Mouse (Mus musculus) hindbrain, embryonic 13.5 days (tissue): ENCODE results near the gene Nmnat2. TPM values are rescaled to one million over a fixed set of nuclear protein-coding genes. Genes with fewer than 3 reads are reported as not detected.
A peak's percentile ranks its signal among the peaks of the same experiment; 100 is the strongest.
"Not testable (repeated sequence)": the region's sequence is repeated elsewhere in the genome, so short reads cannot be mapped to it uniquely, and the experiment has no call there.

Experiments used
- ATAC-seq: fragments of 200-750 bp; cut with Nextera tagmentation; 2 replicates; pipeline ENCODE4 v1.8.0; 2017; ENCODE audit warnings: moderate TSS enrichment; ENCODE audit not compliant: low FRiP score
- H3K27ac ChIP-seq: fragments of 300-500 bp; sonication (generic); 2 replicates; pipeline ENCODE4 v1.5.1; 2015; ENCODE audit warnings: inconsistent platforms, mild to moderate bottlenecking, moderate library complexity
- H3K27me3 ChIP-seq: fragments of 300-500 bp; sonication (generic); 2 replicates; pipeline ENCODE4 v1.6.1; 2015; ENCODE audit warnings: mild to moderate bottlenecking, inconsistent platforms
- H3K36me3 ChIP-seq: fragments of 300-500 bp; sonication (generic); 2 replicates; pipeline ENCODE4 v1.6.1; 2015; ENCODE audit warnings: mild to moderate bottlenecking, inconsistent platforms
- H3K4me1 ChIP-seq: fragments of 300-500 bp; sonication (generic); replicated peaks from 2 replicates; pipeline ENCODE4 v1.6.1; 2015; ENCODE audit warnings: inconsistent platforms
- H3K4me2 ChIP-seq: fragments of 300-500 bp; sonication (generic); 2 replicates; pipeline ENCODE4 v1.6.1; 2015; ENCODE audit warnings: inconsistent platforms, mild to moderate bottlenecking, moderate library complexity
- H3K4me3 ChIP-seq: fragments of 300-500 bp; sonication (generic); 2 replicates; pipeline ENCODE4 v1.5.1; 2015; ENCODE audit warnings: mild to moderate bottlenecking, inconsistent platforms
- H3K9ac ChIP-seq: fragments of 300-500 bp; sonication (generic); 2 replicates; pipeline ENCODE4 v1.6.1; 2015; ENCODE audit warnings: mild to moderate bottlenecking, inconsistent platforms
- H3K9me3 ChIP-seq: fragments of 300-500 bp; sonication (generic); 2 replicates; pipeline ENCODE4 v1.6.1; 2016; ENCODE audit warnings: inconsistent platforms
- WGBS: fragments of 180-500 bp; shearing (Covaris S2); methylation state at CpG from one replicate; pipeline ENCODE4 v1.1.7; 2015; 5-methylcytosine and 5-hydroxymethylcytosine counted together
- polyA plus RNA-seq: library from polyadenylated mRNA; unstranded; fragments of >200 nt; fragmentation: Nextera tagmentation; extraction: Ambion mirVana; gene quantifications from 2 replicates; pipeline ENCODE4 v1.2.1, GENCODE M21; 2015

Nmnat2 gene
- polyA plus RNA-seq, 1 experiment from 2014 or later: 68.0 TPM

- Histone ChIP-seq H3K27me3 (peaks cover 45% of the 10 kb centered on the region), H3K27ac (no peak overlapping the region), H3K36me3 (peaks cover 7% of the 10 kb centered on the region), H3K4me2 (no peak overlapping the region), H3K9me3 (no peaks in the 10 kb centered on the region), H3K4me1 (peaks cover 46% of the 10 kb centered on the region), H3K4me3 (no peak overlapping the region), H3K9ac (no peak overlapping the region)
- 54% methylated on average over 12 of the region's 12 CpGs for WGBS
- no peak for ATAC-seq
These were observed 117.2 kb downstream of the Nmnat2 start for GRCm38 (mm10) chr1:153071995-153072394.

GRCm38 (mm10) chr1:153072711-153073110 is 117.9 kb downstream of the Nmnat2 start:
- ATAC-seq: no peak
- H3K4me2 ChIP-seq: no peak overlapping the region
- no peak overlapping the region for H3K27ac ChIP-seq
- H3K4me3 ChIP-seq: no peak overlapping the region
- H3K36me3 ChIP-seq: peaks cover 10% of the 10 kb centered on the region
- no peaks in the 10 kb centered on the region for H3K9me3 ChIP-seq
- no peak overlapping the region for H3K9ac ChIP-seq
- peaks cover 46% of the 10 kb centered on the region for H3K4me1 ChIP-seq
- WGBS: 51% methylated on average over 10 of the region's 10 CpGs
- peaks cover 52% of the 10 kb centered on the region for H3K27me3 ChIP-seq

- peaks cover 10% of the 10 kb centered on the region for H3K36me3 ChIP-seq
- no peak overlapping the region for H3K4me3 ChIP-seq
- H3K9me3 ChIP-seq: no peaks in the 10 kb centered on the region
- 25% methylated on average over 9 of the region's 9 CpGs for WGBS
- H3K4me2 ChIP-seq: no peak overlapping the region
- peaks cover 46% of the 10 kb centered on the region for H3K4me1 ChIP-seq
- H3K27ac ChIP-seq: no peak overlapping the region
- H3K27me3 ChIP-seq: peaks cover 52% of the 10 kb centered on the region
- H3K9ac ChIP-seq: no peak overlapping the region
- ATAC-seq: no peak
These were observed 118.6 kb downstream of the Nmnat2 start for GRCm38 (mm10) chr1:153073441-153073840.

- ATAC-seq: no peak
- Histone ChIP-seq H3K27ac (peak overlapping the region; percentile 31; the same call in 1 of the 2 replicates), H3K27me3 (peaks cover 51% of the 10 kb centered on the region), H3K4me3 (no peak overlapping the region), H3K9ac (no peak overlapping the region), H3K36me3 (peaks cover 10% of the 10 kb centered on the region), H3K4me1 (peaks cover 46% of the 10 kb centered on the region), H3K9me3 (no peaks in the 10 kb centered on the region), H3K4me2 (no peak overlapping the region)
- WGBS: 69% methylated on average over 3 of the region's 3 CpGs
These were observed 120.4 kb downstream of the Nmnat2 start for GRCm38 (mm10) chr1:153075087-153075736.

GRCm38 (mm10) chr1:153075955-153076354 is 121.2 kb downstream of the Nmnat2 start:
- Histone ChIP-seq H3K9ac (no peak overlapping the region), H3K27ac (no peak overlapping the region), H3K27me3 (peaks cover 44% of the 10 kb centered on the region), H3K9me3 (no peaks in the 10 kb centered on the region), H3K4me1 (peaks cover 46% of the 10 kb centered on the region), H3K4me2 (no peak overlapping the region), H3K4me3 (no peak overlapping the region), H3K36me3 (peaks cover 10% of the 10 kb centered on the region)
- ATAC-seq: 0 out of 2 replicates have a peak, but pooled peaks have one; percentile 47
- 53% methylated on average over 6 of the region's 6 CpGs for WGBS

- not testable (repeated sequence) for H3K9ac ChIP-seq, H3K4me3 ChIP-seq, H3K27me3 ChIP-seq, H3K4me2 ChIP-seq, ATAC-seq, H3K9me3 ChIP-seq, H3K27ac ChIP-seq, H3K4me1 ChIP-seq
- H3K36me3 ChIP-seq: peaks cover 27% of the 10 kb centered on the region
- WGBS: 87% methylated on average over 9 of the region's 14 CpGs
These were observed 128.4 kb downstream of the Nmnat2 start for GRCm38 (mm10) chr1:153083233-153083632.

GRCm38 (mm10) chr1:153084191-153084590 is 129.4 kb downstream of the Nmnat2 start:
- Histone ChIP-seq H3K4me2 (no peak overlapping the region), H3K9ac (no peak overlapping the region), H3K27me3 (no peaks in the 10 kb centered on the region), H3K36me3 (peaks cover 34% of the 10 kb centered on the region), H3K4me1 (peaks cover 8% of the 10 kb centered on the region; the same call in 1 of the 2 replicates), H3K27ac (no peak overlapping the region), H3K9me3 (no peaks in the 10 kb centered on the region), H3K4me3 (no peak overlapping the region)
- no peak for ATAC-seq
- WGBS: 58% methylated on average over 6 of the region's 6 CpGs

GRCm38 (mm10) chr1:153085198-153085597 is 130.4 kb downstream of the Nmnat2 start:
- WGBS: 94% methylated on average over 5 of the region's 5 CpGs
- Histone ChIP-seq H3K4me2 (no peak overlapping the region), H3K27me3 (peaks cover 5% of the 10 kb centered on the region; the same call in 1 of the 2 replicates), H3K36me3 (peaks cover 41% of the 10 kb centered on the region), H3K4me1 (peaks cover 8% of the 10 kb centered on the region; the same call in 1 of the 2 replicates), H3K9me3 (no peaks in the 10 kb centered on the region), H3K27ac (no peak overlapping the region), H3K4me3 (no peak overlapping the region), H3K9ac (no peak overlapping the region)
- ATAC-seq: no peak

GRCm38 (mm10) chr1:153087771-153088170 is 133.0 kb downstream of the Nmnat2 start:
- Histone ChIP-seq H3K27ac (no peak overlapping the region), H3K27me3 (peaks cover 11% of the 10 kb centered on the region), H3K36me3 (peaks cover 50% of the 10 kb centered on the region), H3K4me2 (no peak overlapping the region), H3K9ac (no peak overlapping the region), H3K9me3 (no peaks in the 10 kb centered on the region), H3K4me1 (peaks cover 16% of the 10 kb centered on the region), H3K4me3 (no peak overlapping the region)
- 78% methylated on average over 5 of the region's 5 CpGs for WGBS
- ATAC-seq: no peak

GRCm38 (mm10) chr1:153090081-153090480 is 135.3 kb downstream of the Nmnat2 start:
- no peak overlapping the region for H3K4me3 ChIP-seq
- H3K27me3 ChIP-seq: peaks cover 19% of the 10 kb centered on the region
- 78% methylated on average over 2 of the region's 2 CpGs for WGBS
- no peak for ATAC-seq
- no peak overlapping the region for H3K27ac ChIP-seq
- no peaks in the 10 kb centered on the region for H3K9me3 ChIP-seq
- no peak overlapping the region for H3K9ac ChIP-seq
- peaks cover 46% of the 10 kb centered on the region for H3K36me3 ChIP-seq
- H3K4me2 ChIP-seq: no peak overlapping the region
- peaks cover 18% of the 10 kb centered on the region for H3K4me1 ChIP-seq

- Histone ChIP-seq H3K4me1 (peaks cover 18% of the 10 kb centered on the region), H3K9me3 (no peaks in the 10 kb centered on the region), H3K36me3 (peaks cover 47% of the 10 kb centered on the region), H3K4me2 (no peak overlapping the region), H3K27me3 (peaks cover 19% of the 10 kb centered on the region), H3K27ac (no peak overlapping the region), H3K9ac (no peak overlapping the region), H3K4me3 (no peak overlapping the region)
- 85% methylated on average over 4 of the region's 4 CpGs for WGBS
- no peak for ATAC-seq
These were observed 136.0 kb downstream of the Nmnat2 start for GRCm38 (mm10) chr1:153090807-153091206.

GRCm38 (mm10) chr1:153091438-153092236 is 136.8 kb downstream of the Nmnat2 start:
- H3K4me1 ChIP-seq: peaks cover 18% of the 10 kb centered on the region
- peaks cover 43% of the 10 kb centered on the region for H3K36me3 ChIP-seq
- no peaks in the 10 kb centered on the region for H3K9me3 ChIP-seq
- peaks cover 19% of the 10 kb centered on the region for H3K27me3 ChIP-seq
- no peak overlapping the region for H3K9ac ChIP-seq
- no peak overlapping the region for H3K4me2 ChIP-seq
- no peak overlapping the region for H3K4me3 ChIP-seq
- ATAC-seq: peak; percentile 36; the same call in 1 of the 2 replicates
- 42% methylated on average over 9 of the region's 9 CpGs for WGBS
- H3K27ac ChIP-seq: no peak overlapping the region
